Mouse (Mus musculus): ENCODE results near the gene Macc1. TPM values are rescaled to one million over a fixed set of nuclear protein-coding genes. Genes with fewer than 3 reads are reported as not detected.
"Not testable (repeated sequence)": the region's sequence is repeated elsewhere in the genome, so short reads cannot be mapped to it uniquely, and the experiment has no call there.

Macc1 gene
- 4.5 and 5.0 TPM in 2 replicates for polyA plus RNA-seq (2012; rRNA removed)

- DNase-seq (ENCODE audit: low spot score): no peak
These were observed at the start of gene Macc1 for GRCm38 (mm10) chr12:119313970-119314369. TSS of gene Macc1 (plus strand) at chr12:119314270.

- no peak for DNase-seq (ENCODE audit: low spot score)
These were observed 49.6 kb upstream of the Macc1 start for GRCm38 (mm10) chr12:119264506-119264905.

GRCm38 (mm10) chr12:119268723-119269122 lies 45.3 kb upstream of the Macc1 start:
- no peak for DNase-seq (ENCODE audit: low spot score)

- DNase-seq (ENCODE audit: low spot score): no peak
These were observed 44.0 kb upstream of the Macc1 start for GRCm38 (mm10) chr12:119270036-119270435.

GRCm38 (mm10) chr12:119271964-119272363 lies 42.1 kb upstream of the Macc1 start:
- no peak for DNase-seq (ENCODE audit: low spot score)

GRCm38 (mm10) chr12:119273605-119274004 lies 40.5 kb upstream of the Macc1 start:
- DNase-seq (ENCODE audit: low spot score): no peak

- DNase-seq (ENCODE audit: low spot score): no peak
These were observed 37.8 kb upstream of the Macc1 start for GRCm38 (mm10) chr12:119276282-119276681.

GRCm38 (mm10) chr12:119291618-119292017 lies 22.5 kb upstream of the Macc1 start:
- DNase-seq (ENCODE audit: low spot score): no peak

- DNase-seq (ENCODE audit: low spot score): no peak
These were observed 10.5 kb upstream of the Macc1 start for GRCm38 (mm10) chr12:119303618-119304017.

- DNase-seq (ENCODE audit: low spot score): no peak
These were observed 881 bp upstream of the Macc1 start for GRCm38 (mm10) chr12:119313014-119313763.

- no peak for DNase-seq (ENCODE audit: low spot score)
These were observed 4.7 kb downstream of the Macc1 start for GRCm38 (mm10) chr12:119318799-119319198.

- DNase-seq (ENCODE audit: low spot score): no peak
These were observed 11.3 kb downstream of the Macc1 start for GRCm38 (mm10) chr12:119325400-119325799.

GRCm38 (mm10) chr12:119330644-119331043 lies 16.6 kb downstream of the Macc1 start:
- DNase-seq (ENCODE audit: low spot score): no peak

- DNase-seq (ENCODE audit: low spot score): no peak
These were observed 19.3 kb downstream of the Macc1 start for GRCm38 (mm10) chr12:119333376-119333775.

- DNase-seq (ENCODE audit: low spot score): not testable (repeated sequence)
These were observed 38.5 kb downstream of the Macc1 start for GRCm38 (mm10) chr12:119352579-119352978.

GRCm38 (mm10) chr12:119357418-119358241 lies 43.6 kb downstream of the Macc1 start:
- DNase-seq (ENCODE audit: low spot score): no peak

- no peak for DNase-seq (ENCODE audit: low spot score)
These were observed 44.1 kb downstream of the Macc1 start for GRCm38 (mm10) chr12:119358242-119358515.

- DNase-seq (ENCODE audit: low spot score): no peak
These were observed 51.0 kb downstream of the Macc1 start for GRCm38 (mm10) chr12:119365041-119365440.

GRCm38 (mm10) chr12:119369832-119370231 lies 55.8 kb downstream of the Macc1 start:
- DNase-seq (ENCODE audit: low spot score): no peak

- DNase-seq (ENCODE audit: low spot score): no peak
These were observed 58.3 kb downstream of the Macc1 start for GRCm38 (mm10) chr12:119372359-119372758.

- DNase-seq (ENCODE audit: low spot score): no peak
These were observed 62.8 kb downstream of the Macc1 start for GRCm38 (mm10) chr12:119376879-119377278.

GRCm38 (mm10) chr12:119381839-119382238 lies 67.8 kb downstream of the Macc1 start:
- DNase-seq (ENCODE audit: low spot score): no peak

- DNase-seq (ENCODE audit: low spot score): no peak
These were observed 72.2 kb downstream of the Macc1 start for GRCm38 (mm10) chr12:119386243-119386642.
